Mouse (Mus musculus): ENCODE measurements around the gene Tnfrsf8. TPM values are rescaled to one million over a fixed set of nuclear protein-coding genes. Genes with fewer than 3 reads are reported as not detected.

Tnfrsf8 gene
- polyA plus RNA-seq (2017; shearing (Covaris generic)), result 1 to 10 TPM; 2.7 to 4.2 TPM

GRCm38 (mm10) chr4:145314836-145315467 is at the start of gene Tnfrsf8:
Gene Tnfrsf8 (minus strand): TSS chr4:145315164.

GRCm38 (mm10) chr4:145246173-145247011 is 68.6 kb downstream of the Tnfrsf8 start, which contains the start of gene Tnfrsf1b:
Gene Tnfrsf1b (minus strand): TSS chr4:145246870.

Other genes starting within 250 kb of the Tnfrsf8 start
- 1 to 10 TPM; 3.5 to 7.2 TPM for gene Vps13d, start 120.2 kb downstream of the Tnfrsf8 start, polyA plus RNA-seq (2017; shearing (Covaris generic))
- 100 to 1,000 TPM in 1 of 2 experiments, 10 to 100 TPM in 1; 91.5 to 515 TPM for gene Tnfrsf1b, start 68.3 kb downstream of the Tnfrsf8 start, polyA plus RNA-seq (2017; shearing (Covaris generic))
- under 1 TPM; 0.42 to 0.77 TPM for gene Zfp990, start 195.6 kb upstream of the Tnfrsf8 start, polyA plus RNA-seq (2017; shearing (Covaris generic))

Data from activated CD4-positive, CD25-positive, alpha-beta regulatory T cell (primary cell).